Mouse (Mus musculus): ENCODE data around the gene Osbpl8.

DNA sequence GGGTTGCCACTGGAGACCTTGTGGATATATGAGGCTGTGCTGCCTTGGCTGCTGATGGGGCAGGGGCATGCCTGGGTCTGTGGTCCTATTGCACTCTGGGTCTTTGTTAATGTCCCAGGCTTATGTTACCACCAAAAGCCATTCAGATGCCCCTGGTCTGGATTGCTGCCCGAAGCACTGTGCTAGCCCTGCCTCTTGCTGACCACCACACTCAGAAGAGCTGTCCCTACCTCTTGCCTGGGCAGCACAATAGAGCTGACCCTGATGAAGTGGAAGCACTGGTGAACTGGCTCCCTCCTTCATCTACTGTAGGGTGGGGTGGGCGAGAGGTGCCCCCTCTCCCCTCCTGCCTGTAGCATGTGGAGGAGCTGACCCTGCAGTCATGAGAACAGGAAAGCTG, 31.6 kb downstream of the Osbpl8 start:
- TF ChIP-seq POLR2A (IDR thresholded peaks at IDR 0.05; ENCODE audit: borderline replicate concordance, low read depth, low read length): no peak
- no peak for TF ChIP-seq CTCF (IDR thresholded peaks at IDR 0.05; ENCODE audit: low read depth, low read length)
